9 mouse cellular contexts compared by ENCODE assay signal in the genomic region with DNA sequence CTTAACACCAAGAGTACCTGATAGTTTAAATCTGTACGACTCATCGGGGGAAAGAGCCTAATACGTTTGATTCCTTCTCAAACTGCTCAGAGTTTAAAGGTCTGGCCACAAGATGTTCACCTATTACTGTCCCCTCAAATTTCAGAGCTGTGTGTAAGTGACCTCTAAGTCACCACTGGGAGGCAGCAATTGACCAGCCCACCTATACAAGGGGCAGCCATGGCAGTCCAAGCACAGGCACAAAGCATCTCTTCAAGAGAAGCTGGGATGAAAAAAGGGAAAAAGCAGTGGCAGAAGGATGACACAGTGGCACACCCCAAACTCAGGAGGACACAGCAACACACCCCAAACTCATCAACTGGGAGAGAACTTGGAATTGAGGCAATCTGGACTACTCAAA. TPM values are rescaled to one million over a fixed set of nuclear protein-coding genes. Genes with fewer than 3 reads are reported as not detected.
DNase-seq lines count a peak whose midpoint lies in the region; ATAC-seq and TF ChIP-seq lines count a peak whose summit lies in the region.
"Had no signal": no experiment of that assay in that cellular context is flagged by ENCODE, and none has a peak within 500 bp of the region (broad histone marks: within the 10 kb centered on the region; RNA-seq: fewer than 3 reads in every experiment).

No protein-coding gene starts in this region.

- H3K27me3 ChIP-seq in neural tube, embryonic 12.5 days (replicated peaks) = no peaks in the 10 kb centered on the region
- H3K27me3 ChIP-seq in intestine, postnatal 0 days (replicated peaks; ENCODE audit: control insufficient read depth, insufficient read depth, low read length) = no peaks in the 10 kb centered on the region
- H3K27me3 ChIP-seq in midbrain, embryonic 16.5 days (ENCODE audit: control insufficient read depth, insufficient read depth, low read depth, low read length) = no peaks in the 10 kb centered on the region

- 83% methylated on average over 3 of the region's 3 CpGs for WGBS in neural tube, embryonic 12.5 days
- 90% methylated on average over 3 of the region's 3 CpGs for WGBS in intestine, postnatal 0 days
- 87% methylated on average over 3 of the region's 3 CpGs for WGBS in midbrain, embryonic 16.5 days

- H3K27ac ChIP-seq in neural tube, embryonic 12.5 days = no peak overlapping the region
- no peak overlapping the region for H3K27ac ChIP-seq in intestine, postnatal 0 days (ENCODE audit: low read depth, low read length)
- H3K27ac ChIP-seq in midbrain, embryonic 16.5 days (ENCODE audit: low read length) = no peak overlapping the region

- no peaks in the 10 kb centered on the region for H3K36me3 ChIP-seq in neural tube, embryonic 12.5 days
- peaks cover 4% of the 10 kb centered on the region; the same call in 1 of the 2 replicates for H3K36me3 ChIP-seq in intestine, postnatal 0 days (ENCODE audit: control insufficient read depth, insufficient read depth)
- H3K36me3 ChIP-seq in midbrain, embryonic 16.5 days (ENCODE audit: control insufficient read depth, insufficient read depth, low read length) = peaks cover 3% of the 10 kb centered on the region

- peak; percentile 15 for DNase-seq in adrenal gland, postnatal 25 days
- no peak for DNase-seq in adrenal gland, adult 18-20 months (ENCODE audit: low spot score in 2 of 2)
- DNase-seq in neural tube, embryonic 10.5 days (ENCODE audit: extremely low spot score, low spot score) = no peak
- DNase-seq in right cerebral cortex, postnatal 36 days (ENCODE audit: low spot score in 2 of 2) = no peak

- H3K4me3 ChIP-seq in neural tube, embryonic 12.5 days = no peak overlapping the region
- H3K4me3 ChIP-seq in intestine, postnatal 0 days (ENCODE audit: low read depth, low read length) = no peak overlapping the region
- no peak overlapping the region for H3K4me3 ChIP-seq in midbrain, embryonic 16.5 days (ENCODE audit: low read depth, low read length)
- H3K4me3 ChIP-seq: myocyte had no signal

- ATAC-seq in neural tube, embryonic 12.5 days (ENCODE audit: low FRiP score, low read depth) = peak; percentile 77
- ATAC-seq in intestine, postnatal 0 days = no peak
- 0 out of 2 replicates have a peak, but pooled peaks have one; percentile 36 for ATAC-seq in midbrain, embryonic 16.5 days
- ATAC-seq in megakaryocyte, adult 5-6 weeks (ENCODE audit: poor library complexity, severe bottlenecking) = no peak

- H3K9ac ChIP-seq in neural tube, embryonic 12.5 days = no peak overlapping the region
- H3K9ac ChIP-seq in intestine, postnatal 0 days (ENCODE audit: low read depth, low read length) = no peak overlapping the region
- H3K9ac ChIP-seq in midbrain, embryonic 16.5 days (ENCODE audit: low read depth, low read length) = no peak overlapping the region

- no peaks in the 10 kb centered on the region for H3K9me3 ChIP-seq in neural tube, embryonic 12.5 days
- no peaks in the 10 kb centered on the region for H3K9me3 ChIP-seq in intestine, postnatal 0 days (ENCODE audit: control insufficient read depth)
- H3K9me3 ChIP-seq in midbrain, embryonic 16.5 days (replicated peaks; ENCODE audit: control insufficient read depth, low read length, poor library complexity, severe bottlenecking) = no peaks in the 10 kb centered on the region

- TF ChIP-seq CTCF in intestine, postnatal 0 days (IDR thresholded peaks at IDR 0.05; ENCODE audit: low read depth) = peak; percentile 72

- H3K4me1 ChIP-seq in neural tube, embryonic 12.5 days = no peaks in the 10 kb centered on the region
- H3K4me1 ChIP-seq in intestine, postnatal 0 days (replicated peaks; ENCODE audit: control insufficient read depth, insufficient read depth, low read length) = no peaks in the 10 kb centered on the region
- no peaks in the 10 kb centered on the region for H3K4me1 ChIP-seq in midbrain, embryonic 16.5 days (ENCODE audit: control insufficient read depth, insufficient read depth, low read length)

- no peak overlapping the region for H3K4me2 ChIP-seq in neural tube, embryonic 12.5 days (replicated peaks)
- H3K4me2 ChIP-seq in intestine, postnatal 0 days (replicated peaks; ENCODE audit: low read depth) = no peak overlapping the region
- no peak overlapping the region for H3K4me2 ChIP-seq in midbrain, embryonic 16.5 days (ENCODE audit: low read length)

RNA-seq across cellular contexts. Expression of gene Nr1d2, which starts 28.1 kb away (rescaled TPM):
- total RNA-seq in adrenal gland, postnatal 25 days (2021) = 98.2 and 125 TPM in 2 replicates
- total RNA-seq in adrenal gland, adult 18-20 months (2021) = 10 to 100 TPM; 48.1 to 57.4 TPM
- 4.8 TPM in 2 replicates for polyA plus RNA-seq in neural tube, embryonic 12.5 days (2016; fragmentation: Nextera tagmentation; extraction: Ambion mirVana)
- 7.2 and 7.6 TPM in 2 replicates for polyA plus RNA-seq in intestine, postnatal 0 days (2015; fragmentation: Nextera tagmentation; extraction: Ambion mirVana)
- polyA plus RNA-seq in midbrain, embryonic 16.5 days (2015; fragmentation: Nextera tagmentation; extraction: Ambion mirVana) = 5.3 and 6.2 TPM in 2 replicates
- 3.9 and 6.6 TPM in 2 replicates for total RNA-seq in megakaryocyte, adult 5-6 weeks (2015)
- 5.1 and 6.2 TPM in 2 replicates for total RNA-seq in megakaryocyte, adult 5-6 weeks (2017)

Comparison
In these comparisons a context has a peak if more than half of its experiments do, and no peak if none do; other contexts are left out.
1. ATAC-seq: peak in neural tube, embryonic 12.5 days (single experiment) and midbrain, embryonic 16.5 days (single experiment); none in intestine, postnatal 0 days (single experiment) and megakaryocyte, adult 5-6 weeks (single experiment).
2. RNA of gene Nr1d2, which starts 28.1 kb away (total RNA-seq): 98.2 to 125 TPM in adrenal gland, postnatal 25 days and 48.1 to 57.4 TPM in adrenal gland, adult 18-20 months; 3.9 to 6.6 TPM in megakaryocyte, adult 5-6 weeks; every median in the first group is over 4 times any median in the second.